In the genomic region with DNA sequence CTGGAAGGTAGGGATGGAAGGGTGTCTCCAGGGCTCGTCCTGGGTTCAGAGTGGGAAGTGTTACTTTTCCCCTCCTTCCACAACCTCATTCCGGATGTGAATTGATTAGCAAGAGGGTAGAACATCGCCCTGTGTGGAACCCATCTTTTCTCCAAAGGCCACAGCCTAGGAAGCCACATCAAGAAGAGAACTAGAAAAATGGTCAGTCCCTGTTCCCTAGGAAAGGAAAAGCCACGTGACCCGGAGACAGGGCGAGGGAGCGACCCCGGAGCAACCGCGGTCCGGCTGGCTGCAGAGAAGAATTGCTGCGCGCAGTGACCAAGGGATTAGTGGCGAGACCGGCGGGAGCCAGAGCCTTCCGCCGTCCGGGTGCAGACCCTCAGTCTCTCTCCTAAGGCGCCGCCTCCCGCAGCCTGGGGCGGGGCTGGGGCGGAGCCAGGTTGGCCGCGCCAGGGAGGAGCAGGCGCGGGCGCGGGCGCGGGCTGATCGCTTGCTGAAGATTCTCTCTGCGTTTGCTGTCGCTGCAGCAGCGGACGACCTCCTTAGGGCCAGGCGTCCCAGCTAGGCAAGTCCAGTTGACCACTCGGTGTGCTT, we compare ENCODE assay signal across 8 mouse cellular contexts. TPM values are rescaled to one million over a fixed set of nuclear protein-coding genes. Genes with fewer than 3 reads are reported as not detected.
A peak's percentile ranks its signal among the peaks of the same experiment; 100 is the strongest.
DNase-seq lines count a peak whose midpoint lies in the region; ATAC-seq and TF ChIP-seq lines count a peak whose summit lies in the region.

Gene Tmem47, plus strand, starts transcription at position 489 of the 594 bp plus-strand sequence.

- H3K36me3 ChIP-seq in hindbrain, embryonic 10.5 days, result no peaks in the 10 kb centered on the region
- H3K36me3 ChIP-seq in lung, postnatal 0 days (ENCODE audit: insufficient read depth, low read length), result no peaks in the 10 kb centered on the region

- peak within 1 kb of the TSS; percentile 32; the same call in 1 of the 2 replicates for H3K9ac ChIP-seq in lung, postnatal 0 days (replicated peaks; ENCODE audit: low read depth)

- TF ChIP-seq CTCF in lung, postnatal 0 days (IDR thresholded peaks at IDR 0.05), result no peak

- peak within 1 kb of the TSS; percentile 91 for H3K27ac ChIP-seq in hindbrain, embryonic 10.5 days
- H3K27ac ChIP-seq in lung, postnatal 0 days (ENCODE audit: low read length), result peak within 1 kb of the TSS; percentile 54

- H3K4me3 ChIP-seq in hindbrain, embryonic 10.5 days, result peak within 1 kb of the TSS; percentile 68
- H3K4me3 ChIP-seq in lung, postnatal 0 days (ENCODE audit: low read depth, low read length), result peak within 1 kb of the TSS; percentile 57

- peaks cover 4% of the 10 kb centered on the region; the same call in 1 of the 2 replicates for H3K4me1 ChIP-seq in hindbrain, embryonic 10.5 days (replicated peaks)
- no peaks in the 10 kb centered on the region for H3K4me1 ChIP-seq in lung, postnatal 0 days (ENCODE audit: insufficient read depth, low read depth, low read length)

- WGBS in hindbrain, embryonic 10.5 days, result 5% methylated on average over 38 of the region's 39 CpGs
- WGBS in lung, postnatal 0 days, result 6% methylated on average over 24 of the region's 39 CpGs

- H3K4me2 ChIP-seq in lung, postnatal 0 days (replicated peaks; ENCODE audit: low read depth, low read length), result peak within 1 kb of the TSS; percentile 61

- DNase-seq in ZHBTc4 (ENCODE audit: low read depth, low spot score), result peak; percentile 90
- peak; percentile 79 to 86 for DNase-seq in cerebellum, postnatal 10 days
- peak; percentile 13 to 48 for DNase-seq in frontal cortex, postnatal 14 days (ENCODE audit: low spot score in 2 of 2)
- peak; percentile 85 for DNase-seq in hindbrain, embryonic 10.5 days (ENCODE audit: low spot score)
- DNase-seq in layer of hippocampus, postnatal 14 days (ENCODE audit: low spot score in 2 of 2), result peak; percentile 55 to 64
- DNase-seq in lung, postnatal 0 days (ENCODE audit: low spot score), result peak; percentile 72
- peak; percentile 66 for DNase-seq in retina, postnatal 7 days (ENCODE audit: low read depth, low spot score)
- no peak for DNase-seq in T-cell, adult 2 months (ENCODE audit: low spot score)

- ATAC-seq in lung, postnatal 0 days, result peak; percentile 95

- TF ChIP-seq EP300 in lung, postnatal 0 days (IDR thresholded peaks at IDR 0.05), result no peak

- H3K9me3 ChIP-seq in hindbrain, embryonic 10.5 days, result no peaks in the 10 kb centered on the region
- no peaks in the 10 kb centered on the region for H3K9me3 ChIP-seq in lung, postnatal 0 days (ENCODE audit: low read length)

- H3K27me3 ChIP-seq in hindbrain, embryonic 10.5 days (ENCODE audit: insufficient read depth, poor library complexity, severe bottlenecking), result no peaks in the 10 kb centered on the region
- H3K27me3 ChIP-seq in lung, postnatal 0 days (replicated peaks; ENCODE audit: insufficient read depth, low read length), result no peaks in the 10 kb centered on the region

RNA-seq across cellular contexts. Expression of gene Tmem47, which starts in this region (rescaled TPM):
- 34.9 and 45.4 TPM in 2 replicates for polyA plus RNA-seq in hindbrain, embryonic 10.5 days (2016; fragmentation: Nextera tagmentation; extraction: Ambion mirVana)
- 10 to 100 TPM; 84.9 to 94.5 TPM for total RNA-seq in layer of hippocampus, postnatal 14 days (2021)
- polyA plus RNA-seq in lung, postnatal 0 days (2015; fragmentation: Nextera tagmentation; extraction: Ambion mirVana), result 8.2 and 12.0 TPM in 2 replicates
